Mouse (Mus musculus): ENCODE measurements around the gene Ppp1r13l. TPM values are rescaled to one million over a fixed set of nuclear protein-coding genes. Genes with fewer than 3 reads are reported as not detected.
A peak's percentile ranks its signal among the peaks of the same experiment; 100 is the strongest.

Gene Ppp1r13l
- polyA plus RNA-seq, 1 experiment from 2014 or later, result 5.5 TPM

DNA sequence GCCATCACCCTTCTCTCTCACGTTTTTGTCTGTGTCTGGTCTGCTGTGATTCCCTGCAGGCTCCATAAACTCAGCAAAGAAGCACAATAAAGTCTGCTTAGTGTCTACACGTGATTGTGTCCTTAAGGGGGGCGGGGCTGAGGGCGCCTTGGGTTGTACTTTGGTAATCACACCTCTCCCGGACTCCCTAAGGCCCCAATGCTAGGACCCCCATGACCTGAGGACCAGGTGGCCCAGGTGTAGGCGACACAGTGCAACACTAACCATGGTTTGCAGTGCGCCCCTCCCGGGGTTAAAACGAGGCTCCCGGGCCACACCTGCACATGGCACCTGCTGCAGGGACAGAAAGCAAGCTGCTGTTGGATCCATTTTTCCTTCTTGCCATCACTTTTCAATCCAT, 18.3 kb upstream of the Ppp1r13l start:
- H3K27ac ChIP-seq, result no peak overlapping the region
- no peaks in the 10 kb centered on the region for H3K9me3 ChIP-seq (replicated peaks)
- no peaks in the 10 kb centered on the region for H3K36me3 ChIP-seq
- H3K4me2 ChIP-seq (replicated peaks), result peak overlapping the region; percentile 75
- 22% methylated on average over 10 of the region's 10 CpGs for WGBS
- peaks cover 35% of the 10 kb centered on the region for H3K27me3 ChIP-seq
- H3K4me1 ChIP-seq, result peaks cover 31% of the 10 kb centered on the region
- no peak overlapping the region for H3K9ac ChIP-seq
- no peak overlapping the region; the same call in 1 of the 2 replicates for H3K4me3 ChIP-seq
- no peak for ATAC-seq (ENCODE audit: low FRiP score)

DNA sequence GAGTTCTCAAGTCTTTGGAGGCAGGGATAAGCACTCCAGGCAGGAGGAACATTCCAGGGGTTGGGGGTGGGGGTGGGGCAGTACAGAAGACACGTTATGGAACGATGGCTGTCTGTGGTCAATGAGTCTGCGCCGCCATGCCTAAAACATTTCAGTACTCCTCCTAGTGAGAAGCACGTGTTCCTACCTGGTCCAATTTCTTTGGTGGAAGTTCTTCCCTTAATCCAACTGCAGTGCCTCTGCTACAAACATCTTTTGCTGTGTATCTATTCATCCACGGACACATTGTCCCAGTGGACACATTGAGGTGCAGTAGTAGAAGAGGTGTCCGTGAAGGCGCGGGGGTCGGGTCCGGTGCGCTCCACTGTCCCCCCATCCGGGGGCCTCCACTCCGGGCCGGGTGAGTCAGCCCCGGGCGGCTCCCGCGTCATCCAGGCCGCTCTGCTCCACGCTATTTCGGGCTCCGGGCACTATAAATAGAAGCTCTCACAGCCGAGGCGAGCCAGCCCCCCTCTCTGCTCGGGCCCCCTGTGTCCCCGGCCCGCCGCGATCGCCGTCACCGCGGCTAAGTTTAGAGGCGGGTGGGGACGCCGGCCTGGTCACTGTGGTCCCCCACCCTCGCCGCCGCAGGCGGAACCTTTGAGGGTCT, 17.7 kb upstream of the Ppp1r13l start:
- WGBS, result under 1% methylated on average over 41 of the region's 41 CpGs
- peaks cover 35% of the 10 kb centered on the region for H3K27me3 ChIP-seq
- no peaks in the 10 kb centered on the region for H3K9me3 ChIP-seq (replicated peaks)
- no peak overlapping the region for H3K27ac ChIP-seq
- peaks cover 36% of the 10 kb centered on the region for H3K4me1 ChIP-seq
- no peak for ATAC-seq (ENCODE audit: low FRiP score)
- H3K9ac ChIP-seq, result peak overlapping the region; percentile 32
- peak overlapping the region; percentile 37 for H3K4me3 ChIP-seq
- H3K36me3 ChIP-seq, result no peaks in the 10 kb centered on the region
- peak overlapping the region; percentile 75 for H3K4me2 ChIP-seq (replicated peaks)

- no peaks in the 10 kb centered on the region for H3K9me3 ChIP-seq (replicated peaks)
- H3K36me3 ChIP-seq, result no peaks in the 10 kb centered on the region
- WGBS, result under 1% methylated on average over 27 of the region's 27 CpGs
- peak overlapping the region; percentile 37 for H3K4me3 ChIP-seq
- H3K27me3 ChIP-seq, result peaks cover 32% of the 10 kb centered on the region
- ATAC-seq (ENCODE audit: low FRiP score), result no peak
- H3K4me1 ChIP-seq, result peaks cover 36% of the 10 kb centered on the region
- H3K27ac ChIP-seq, result no peak overlapping the region
- peak overlapping the region; percentile 75 for H3K4me2 ChIP-seq (replicated peaks)
- peak overlapping the region; percentile 32 for H3K9ac ChIP-seq
These were observed 17.0 kb upstream of the Ppp1r13l start for GRCm38 (mm10) chr7:19342481-19343027.

DNA sequence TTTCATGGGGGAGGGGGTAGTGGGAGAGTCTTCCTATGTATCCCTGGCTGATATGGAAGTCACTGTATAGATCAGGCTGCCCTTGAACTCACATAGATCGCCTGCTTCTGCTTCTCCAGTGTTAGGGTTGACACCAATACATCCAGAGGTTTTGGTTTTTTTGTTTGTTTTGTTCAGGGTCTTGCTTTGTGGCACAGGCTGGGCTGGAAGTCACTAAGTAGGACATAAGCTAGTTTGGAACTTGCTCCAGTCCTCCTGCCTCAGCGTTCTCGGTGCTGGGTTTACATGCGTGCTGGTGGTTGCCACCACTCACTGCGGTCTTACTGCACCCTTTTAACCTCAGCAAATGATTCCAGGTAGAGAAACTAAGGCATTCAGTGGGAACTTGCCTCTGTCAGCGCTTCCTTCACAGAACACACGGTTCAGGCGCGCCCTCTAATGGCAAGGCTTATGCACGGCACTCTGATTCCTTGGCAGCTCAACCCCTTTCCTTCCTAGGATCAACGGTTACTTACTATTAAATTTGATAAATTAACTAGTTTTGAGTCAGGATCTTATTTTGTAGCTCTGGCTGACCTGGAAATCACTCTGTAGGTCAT, 16.2 kb upstream of the Ppp1r13l start:
- H3K4me1 ChIP-seq, result peaks cover 36% of the 10 kb centered on the region
- H3K27me3 ChIP-seq, result peaks cover 25% of the 10 kb centered on the region
- H3K4me2 ChIP-seq (replicated peaks), result peak overlapping the region; percentile 75; the same call in 1 of the 2 replicates
- H3K27ac ChIP-seq, result no peak overlapping the region
- no peak for ATAC-seq (ENCODE audit: low FRiP score)
- peaks cover 5% of the 10 kb centered on the region for H3K36me3 ChIP-seq
- H3K9me3 ChIP-seq (replicated peaks), result no peaks in the 10 kb centered on the region
- 2% methylated on average over 11 of the region's 11 CpGs for WGBS
- H3K4me3 ChIP-seq, result no peak overlapping the region
- no peak overlapping the region for H3K9ac ChIP-seq

DNA sequence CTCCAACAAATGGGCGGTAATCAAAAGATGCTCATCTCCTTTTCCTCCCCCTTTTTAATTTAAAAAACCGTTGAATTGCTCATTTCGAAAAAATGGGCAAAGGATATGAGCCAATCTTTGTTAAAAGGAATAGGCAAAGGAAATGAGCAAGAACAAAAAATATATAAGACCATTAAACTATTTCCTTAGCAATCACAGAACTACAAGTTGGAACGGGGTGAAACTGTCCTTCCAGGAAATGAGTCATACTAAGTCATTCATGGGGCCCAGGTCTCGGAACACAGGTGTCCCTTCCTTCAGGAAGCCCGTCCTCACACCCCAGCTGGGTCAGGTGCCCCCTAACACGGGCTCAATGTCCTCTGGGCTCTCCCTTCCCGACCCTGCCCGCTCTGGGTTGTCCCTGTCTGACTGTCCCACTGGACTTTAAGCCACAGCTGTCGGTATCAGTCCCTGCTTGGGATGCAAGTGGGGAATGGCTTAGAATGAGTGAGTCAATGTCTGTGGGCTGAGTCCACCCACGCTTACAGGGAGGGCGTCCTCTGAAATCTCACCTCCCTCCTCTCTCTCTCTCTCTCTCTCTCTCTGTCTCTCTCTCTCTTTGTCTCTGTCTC, 15.2 kb upstream of the Ppp1r13l start, which contains the start of gene Ercc1:
Gene Ercc1 (plus strand): TSS at position 542 of the 611 bp plus-strand sequence.
- peak; percentile 7 for ATAC-seq (ENCODE audit: low FRiP score)
- peaks cover 24% of the 10 kb centered on the region for H3K27me3 ChIP-seq
- H3K4me1 ChIP-seq, result peaks cover 36% of the 10 kb centered on the region
- H3K9me3 ChIP-seq (replicated peaks), result no peaks in the 10 kb centered on the region
- WGBS, result 30% methylated on average over 12 of the region's 12 CpGs
- H3K9ac ChIP-seq, result peak within 1 kb of the TSS; percentile 66
- peaks cover 16% of the 10 kb centered on the region for H3K36me3 ChIP-seq
- H3K27ac ChIP-seq, result peak within 1 kb of the TSS; percentile 85
- H3K4me2 ChIP-seq (replicated peaks), result peak within 1 kb of the TSS; percentile 85
- peak within 1 kb of the TSS; percentile 63 for H3K4me3 ChIP-seq

GRCm38 (mm10) chr7:19344938-19345471, 14.5 kb upstream of the Ppp1r13l start:
- H3K9ac ChIP-seq, result peak overlapping the region; percentile 66
- H3K9me3 ChIP-seq (replicated peaks), result no peaks in the 10 kb centered on the region
- peak overlapping the region; percentile 63 for H3K4me3 ChIP-seq
- peak overlapping the region; percentile 85 for H3K4me2 ChIP-seq (replicated peaks)
- ATAC-seq (ENCODE audit: low FRiP score), result peak; percentile 93
- WGBS, result under 1% methylated on average over 31 of the region's 31 CpGs
- H3K36me3 ChIP-seq, result peaks cover 22% of the 10 kb centered on the region
- H3K4me1 ChIP-seq, result peaks cover 36% of the 10 kb centered on the region
- peak overlapping the region; percentile 85 for H3K27ac ChIP-seq
- H3K27me3 ChIP-seq, result peaks cover 19% of the 10 kb centered on the region

- Histone ChIP-seq H3K27me3 (no peaks in the 10 kb centered on the region), H3K36me3 (peaks cover 60% of the 10 kb centered on the region), H3K27ac (no peak overlapping the region), H3K9me3 (replicated peaks) (no peaks in the 10 kb centered on the region), H3K4me1 (peaks cover 16% of the 10 kb centered on the region), H3K4me2 (replicated peaks) (no peak overlapping the region), H3K9ac (no peak overlapping the region), H3K4me3 (no peak overlapping the region)
- 89% methylated on average over 13 of the region's 13 CpGs for WGBS
- no peak for ATAC-seq (ENCODE audit: low FRiP score)
These were observed 10.2 kb upstream of the Ppp1r13l start for GRCm38 (mm10) chr7:19349188-19349915.

DNA sequence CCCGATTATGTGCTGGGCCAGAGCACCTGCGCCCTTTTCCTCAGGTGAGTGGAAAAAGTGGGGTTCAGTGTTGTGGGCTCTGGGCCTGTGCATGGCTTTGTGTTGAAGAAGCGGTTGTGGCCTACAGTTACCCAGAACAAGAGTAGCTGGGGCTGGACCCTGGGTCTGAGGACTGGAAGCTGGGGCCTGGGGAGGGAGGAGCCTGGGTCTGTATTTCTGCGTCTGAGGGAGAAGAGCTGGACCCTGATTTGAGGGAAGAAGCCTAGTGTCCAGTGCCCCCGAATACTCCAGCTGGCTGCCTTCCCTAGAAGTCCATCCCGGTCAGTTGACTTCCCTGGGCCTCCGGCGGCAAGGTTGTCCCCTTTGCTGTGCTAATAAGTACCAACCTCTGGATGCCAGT, 9.3 kb upstream of the Ppp1r13l start:
- no peak overlapping the region for H3K4me3 ChIP-seq
- H3K27ac ChIP-seq, result no peak overlapping the region
- peaks cover 68% of the 10 kb centered on the region for H3K36me3 ChIP-seq
- no peaks in the 10 kb centered on the region for H3K9me3 ChIP-seq (replicated peaks)
- H3K9ac ChIP-seq, result no peak overlapping the region
- 95% methylated on average over 8 of the region's 8 CpGs for WGBS
- no peak overlapping the region for H3K4me2 ChIP-seq (replicated peaks)
- peaks cover 13% of the 10 kb centered on the region for H3K4me1 ChIP-seq
- H3K27me3 ChIP-seq, result no peaks in the 10 kb centered on the region
- no peak for ATAC-seq (ENCODE audit: low FRiP score)

DNA sequence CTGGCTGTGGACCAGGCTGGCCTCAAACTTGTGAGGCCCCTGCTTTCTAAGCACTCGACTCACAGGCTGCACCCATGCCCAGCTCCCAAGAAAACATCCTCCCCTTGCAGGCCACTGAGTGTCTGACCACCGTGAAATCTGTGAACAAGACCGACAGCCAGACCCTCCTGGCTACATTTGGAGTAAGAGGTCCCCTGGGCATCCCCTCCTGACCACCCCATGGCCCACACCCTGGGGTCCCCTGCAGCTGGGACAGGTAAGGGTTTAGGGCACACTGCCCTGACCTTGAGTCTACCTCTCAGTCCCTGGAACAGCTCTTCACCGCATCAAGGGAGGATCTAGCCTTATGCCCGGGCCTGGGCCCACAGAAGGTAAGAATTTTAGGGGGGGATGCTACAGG, 4.6 kb upstream of the Ppp1r13l start:
- no peak for ATAC-seq (ENCODE audit: low FRiP score)
- H3K9ac ChIP-seq, result no peak overlapping the region
- H3K4me1 ChIP-seq, result peaks cover 11% of the 10 kb centered on the region
- H3K36me3 ChIP-seq, result peaks cover 66% of the 10 kb centered on the region
- 85% methylated on average over 5 of the region's 5 CpGs for WGBS
- H3K4me2 ChIP-seq (replicated peaks), result no peak overlapping the region
- no peak overlapping the region for H3K4me3 ChIP-seq
- H3K9me3 ChIP-seq (replicated peaks), result no peaks in the 10 kb centered on the region
- no peak overlapping the region for H3K27ac ChIP-seq
- no peaks in the 10 kb centered on the region for H3K27me3 ChIP-seq

DNA sequence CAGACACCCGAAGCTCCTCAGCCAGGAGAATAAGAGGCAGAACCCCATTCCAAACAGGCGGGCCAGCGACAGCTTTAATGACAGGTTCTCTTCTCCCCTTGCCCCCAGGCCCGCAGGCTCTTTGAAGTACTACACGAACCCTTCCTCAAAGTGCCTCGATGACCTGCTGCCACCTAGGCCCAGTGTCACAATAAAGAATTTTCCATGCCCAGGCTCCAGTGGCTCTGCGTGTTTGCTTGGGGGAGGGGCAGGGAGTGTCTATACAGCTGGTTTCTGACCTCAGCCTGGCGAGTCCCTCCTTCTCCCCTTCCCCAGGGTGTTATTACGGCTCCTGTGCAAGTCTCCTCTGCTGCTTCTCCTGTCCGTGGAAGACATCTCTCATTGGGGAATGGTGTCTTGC, 3.2 kb upstream of the Ppp1r13l start:
- Histone ChIP-seq H3K27ac (no peak overlapping the region), H3K4me1 (peaks cover 18% of the 10 kb centered on the region), H3K4me2 (replicated peaks) (no peak overlapping the region), H3K36me3 (peaks cover 55% of the 10 kb centered on the region), H3K4me3 (no peak overlapping the region), H3K9me3 (replicated peaks) (no peaks in the 10 kb centered on the region), H3K27me3 (no peaks in the 10 kb centered on the region), H3K9ac (no peak overlapping the region)
- WGBS, result 63% methylated on average over 10 of the region's 10 CpGs
- ATAC-seq (ENCODE audit: low FRiP score), result no peak

- WGBS, result 92% methylated on average over 25 of the region's 25 CpGs
- Histone ChIP-seq H3K9ac (0 out of 2 replicates have a peak overlapping the region, but pooled peaks have one; percentile 75), H3K36me3 (peaks cover 43% of the 10 kb centered on the region), H3K9me3 (replicated peaks) (no peaks in the 10 kb centered on the region), H3K4me3 (peak overlapping the region; percentile 66), H3K27ac (no peak overlapping the region), H3K4me1 (peaks cover 28% of the 10 kb centered on the region), H3K27me3 (peaks cover 9% of the 10 kb centered on the region; the same call in 1 of the 2 replicates), H3K4me2 (replicated peaks) (peak overlapping the region; percentile 96)
- ATAC-seq (ENCODE audit: low FRiP score), result no peak
These were observed 1.9 kb upstream of the Ppp1r13l start for GRCm38 (mm10) chr7:19357381-19358375.
